25 mouse cellular contexts compared by ENCODE assay signal in genomic region chr9:50311036-50311545, GRCm38 (mm10). TPM values are rescaled to one million over a fixed set of nuclear protein-coding genes. Genes with fewer than 3 reads are reported as not detected.
DNase-seq lines count a peak whose midpoint lies in the region; ATAC-seq lines count a peak whose summit lies in the region.
"Had no signal": no experiment of that assay in that cellular context is flagged by ENCODE, and none has a peak within 500 bp of the region (broad histone marks: within the 10 kb centered on the region; RNA-seq: fewer than 3 reads in every experiment).

No protein-coding gene starts in this region.

- no peak overlapping the region for H3K4me3 ChIP-seq in hindbrain, embryonic 13.5 days
- no peak overlapping the region for H3K4me3 ChIP-seq in hindbrain, embryonic 14.5 days (replicated peaks; ENCODE audit: low read length)
- H3K4me3 ChIP-seq in neural tube, embryonic 14.5 days (ENCODE audit: low read depth, low read length), result no peak overlapping the region
- no peak overlapping the region for H3K4me3 ChIP-seq in kidney, embryonic 15.5 days (replicated peaks)
- H3K4me3 ChIP-seq: embryonic facial prominence, embryonic 12.5 days; erythroblast, embryonic 14.5 days; forebrain, embryonic 12.5 days; forebrain, embryonic 15.5 days; heart, embryonic 12.5 days; heart, embryonic 15.5 days; hindbrain, embryonic 10.5 days; hindbrain, embryonic 15.5 days had no signal

- WGBS in hindbrain, embryonic 13.5 days, result 43% methylated on average over 6 of the region's 6 CpGs
- 48% methylated on average over 6 of the region's 6 CpGs for WGBS in hindbrain, embryonic 14.5 days
- 21% methylated on average over 6 of the region's 6 CpGs for WGBS in neural tube, embryonic 14.5 days
- WGBS in kidney, embryonic 15.5 days, result 73% methylated on average over 6 of the region's 6 CpGs

- no peaks in the 10 kb centered on the region for H3K27me3 ChIP-seq in hindbrain, embryonic 13.5 days
- H3K27me3 ChIP-seq in hindbrain, embryonic 14.5 days (ENCODE audit: control insufficient read depth, insufficient read depth, low read length), result no peaks in the 10 kb centered on the region
- H3K27me3 ChIP-seq in neural tube, embryonic 14.5 days (ENCODE audit: control insufficient read depth, insufficient read depth, low read length), result no peaks in the 10 kb centered on the region
- no peaks in the 10 kb centered on the region for H3K27me3 ChIP-seq in kidney, embryonic 15.5 days
- H3K27me3 ChIP-seq: embryonic facial prominence, embryonic 12.5 days; forebrain, embryonic 12.5 days; forebrain, embryonic 15.5 days; heart, embryonic 15.5 days; hindbrain, embryonic 15.5 days had no signal

- 0 out of 2 replicates have a peak overlapping the region, but pooled peaks have one; percentile 14 for H3K27ac ChIP-seq in hindbrain, embryonic 13.5 days
- H3K27ac ChIP-seq in hindbrain, embryonic 14.5 days, result no peak overlapping the region
- H3K27ac ChIP-seq in neural tube, embryonic 14.5 days (ENCODE audit: low read depth, low read length), result peak overlapping the region; percentile 11; the same call in 1 of the 2 replicates
- H3K27ac ChIP-seq in kidney, embryonic 15.5 days, result no peak overlapping the region
- H3K27ac ChIP-seq: embryonic facial prominence, embryonic 12.5 days; forebrain, embryonic 12.5 days; forebrain, embryonic 15.5 days; heart, embryonic 15.5 days; hindbrain, embryonic 10.5 days; hindbrain, embryonic 15.5 days had no signal

- no peak overlapping the region for H3K9ac ChIP-seq in hindbrain, embryonic 13.5 days
- H3K9ac ChIP-seq in hindbrain, embryonic 14.5 days, result no peak overlapping the region
- H3K9ac ChIP-seq in neural tube, embryonic 14.5 days (replicated peaks; ENCODE audit: low read depth, low read length), result no peak overlapping the region
- no peak overlapping the region for H3K9ac ChIP-seq in kidney, embryonic 15.5 days
- H3K9ac ChIP-seq: embryonic facial prominence, embryonic 12.5 days; forebrain, embryonic 12.5 days; forebrain, embryonic 15.5 days; heart, embryonic 12.5 days; heart, embryonic 15.5 days; hindbrain, embryonic 15.5 days had no signal

- no peak overlapping the region for H3K4me2 ChIP-seq in hindbrain, embryonic 13.5 days
- H3K4me2 ChIP-seq in hindbrain, embryonic 14.5 days (replicated peaks), result no peak overlapping the region
- no peak overlapping the region for H3K4me2 ChIP-seq in neural tube, embryonic 14.5 days (ENCODE audit: low read depth, low read length)
- H3K4me2 ChIP-seq in kidney, embryonic 15.5 days, result no peak overlapping the region
- H3K4me2 ChIP-seq: embryonic facial prominence, embryonic 12.5 days; forebrain, embryonic 12.5 days; forebrain, embryonic 15.5 days; heart, embryonic 12.5 days; heart, embryonic 15.5 days; hindbrain, embryonic 15.5 days had no signal

- H3K9me3 ChIP-seq in hindbrain, embryonic 13.5 days, result no peaks in the 10 kb centered on the region
- H3K9me3 ChIP-seq in hindbrain, embryonic 14.5 days (ENCODE audit: control insufficient read depth, low read length), result no peaks in the 10 kb centered on the region
- no peaks in the 10 kb centered on the region for H3K9me3 ChIP-seq in neural tube, embryonic 14.5 days (ENCODE audit: control insufficient read depth, low read length)
- no peaks in the 10 kb centered on the region for H3K9me3 ChIP-seq in kidney, embryonic 15.5 days (replicated peaks)
- H3K9me3 ChIP-seq: embryonic facial prominence, embryonic 12.5 days; forebrain, embryonic 12.5 days; forebrain, embryonic 15.5 days; heart, embryonic 12.5 days; heart, embryonic 15.5 days; hindbrain, embryonic 10.5 days; hindbrain, embryonic 15.5 days had no signal

- ATAC-seq in hindbrain, embryonic 13.5 days (ENCODE audit: low FRiP score), result no peak
- no peak for ATAC-seq in hindbrain, embryonic 14.5 days (ENCODE audit: low FRiP score)
- ATAC-seq in neural tube, embryonic 14.5 days (ENCODE audit: low read depth), result peak; percentile 28; the same call in 1 of the 2 replicates
- no peak for ATAC-seq in kidney, embryonic 15.5 days (replicated peaks; ENCODE audit: low FRiP score)
- ATAC-seq: activated CD4-positive, CD25-positive, alpha-beta regulatory T cell, adult 4 months; CD4-positive, CD25-positive, alpha-beta regulatory T cell, adult 4 months; forebrain, embryonic 15.5 days had no signal

- no peaks in the 10 kb centered on the region for H3K36me3 ChIP-seq in hindbrain, embryonic 13.5 days
- H3K36me3 ChIP-seq in hindbrain, embryonic 14.5 days (replicated peaks; ENCODE audit: control insufficient read depth, insufficient read depth), result no peaks in the 10 kb centered on the region
- H3K36me3 ChIP-seq in neural tube, embryonic 14.5 days (ENCODE audit: control insufficient read depth, insufficient read depth, low read length), result no peaks in the 10 kb centered on the region
- no peaks in the 10 kb centered on the region for H3K36me3 ChIP-seq in kidney, embryonic 15.5 days
- H3K36me3 ChIP-seq: embryonic facial prominence, embryonic 12.5 days; forebrain, embryonic 12.5 days; forebrain, embryonic 15.5 days; heart, embryonic 12.5 days; heart, embryonic 15.5 days; hindbrain, embryonic 10.5 days; hindbrain, embryonic 15.5 days had no signal

- peaks cover 29% of the 10 kb centered on the region for H3K4me1 ChIP-seq in hindbrain, embryonic 13.5 days (replicated peaks)
- peaks cover 10% of the 10 kb centered on the region for H3K4me1 ChIP-seq in hindbrain, embryonic 14.5 days (replicated peaks; ENCODE audit: control insufficient read depth, insufficient read depth, low read length)
- H3K4me1 ChIP-seq in neural tube, embryonic 14.5 days (ENCODE audit: control insufficient read depth, insufficient read depth, low read length), result peaks cover 7% of the 10 kb centered on the region
- H3K4me1 ChIP-seq in kidney, embryonic 15.5 days, result peaks cover 7% of the 10 kb centered on the region
- H3K4me1 ChIP-seq: heart, embryonic 12.5 days; heart, embryonic 15.5 days had no signal

- no peak for DNase-seq in hindbrain, embryonic 14.5 days (ENCODE audit: low spot score)
- DNase-seq in Muller cell, postnatal 12 days (ENCODE audit: inconsistent ontology term), result peak; percentile 59
- no peak for DNase-seq in lung, postnatal 10 days
- DNase-seq: adrenal gland, adult 8-10 months; adrenal gland, postnatal 25 days; cerebellum, adult 18-20 months; cerebellum, adult 9-10 months; cerebellum, postnatal 14 days; gastrocnemius, postnatal 10 days; gastrocnemius, postnatal 36 days; heart, postnatal 10 days; heart, postnatal 36 days had no signal

RNA-seq across cellular contexts. Expression of gene Rpl10-ps3, which starts 33.7 kb away (rescaled TPM):
- 142 and 149 TPM in 2 replicates for polyA plus RNA-seq in hindbrain, embryonic 13.5 days (2015; fragmentation: Nextera tagmentation; extraction: Ambion mirVana)
- polyA plus RNA-seq in hindbrain, embryonic 14.5 days (2014; fragmentation: Nextera tagmentation; extraction: Ambion mirVana), result 136 and 215 TPM in 2 replicates
- 132 and 139 TPM in 2 replicates for polyA plus RNA-seq in neural tube, embryonic 14.5 days (2014; fragmentation: Nextera tagmentation; extraction: Ambion mirVana)
- 231 and 320 TPM in 2 replicates for polyA plus RNA-seq in kidney, embryonic 15.5 days (2015; fragmentation: Nextera tagmentation; extraction: Ambion mirVana)

Comparison
In these comparisons a context has a peak if more than half of its experiments do, and no peak if none do; other contexts are left out.
1. H3K27ac ChIP-seq: peak in hindbrain, embryonic 13.5 days (single experiment) and neural tube, embryonic 14.5 days (single experiment); none in hindbrain, embryonic 14.5 days (single experiment) and kidney, embryonic 15.5 days (single experiment).